Mouse (Mus musculus) neural tube, embryonic 12.5 days (tissue): ENCODE measurements around the gene Mt4. TPM values are rescaled to one million over a fixed set of nuclear protein-coding genes. Genes with fewer than 3 reads are reported as not detected.

Experiments used
- ATAC-seq: fragments of 200-750 bp; cut with Nextera tagmentation; 2 replicates; pipeline ENCODE4 v1.8.0; 2017; ENCODE audit warnings: low read depth, mild to moderate bottlenecking, moderate TSS enrichment, moderate library complexity; ENCODE audit not compliant: low FRiP score
- H3K27ac ChIP-seq: fragments of 300-500 bp; sonication (generic); 2 replicates; pipeline ENCODE4 v1.5.1; 2016
- H3K27me3 ChIP-seq: fragments of 300-500 bp; sonication (generic); replicated peaks from 2 replicates; pipeline ENCODE4 v1.6.1; 2016; ENCODE audit warnings: mild to moderate bottlenecking
- H3K36me3 ChIP-seq: fragments of 300-500 bp; sonication (generic); 2 replicates; pipeline ENCODE4 v1.6.1; 2016; ENCODE audit warnings: mild to moderate bottlenecking
- H3K4me1 ChIP-seq: fragments of 300-500 bp; sonication (generic); 2 replicates; pipeline ENCODE4 v1.6.1; 2016
- H3K4me2 ChIP-seq: fragments of 300-500 bp; sonication (generic); replicated peaks from 2 replicates; pipeline ENCODE4 v1.6.1; 2016; ENCODE audit warnings: mild to moderate bottlenecking
- H3K4me3 ChIP-seq: fragments of 300-500 bp; sonication (generic); 2 replicates; pipeline ENCODE4 v1.5.1; 2016
- H3K9ac ChIP-seq: fragments of 300-500 bp; sonication (generic); 2 replicates; pipeline ENCODE4 v1.6.1; 2016; ENCODE audit warnings: mild to moderate bottlenecking
- H3K9me3 ChIP-seq: fragments of 300-500 bp; sonication (generic); 2 replicates; pipeline ENCODE4 v1.6.1; 2016; ENCODE audit warnings: mild to moderate bottlenecking
- WGBS: fragments of 180-500 bp; shearing (Covaris S2); methylation state at CpG from one replicate; pipeline ENCODE4 v1.1.7; 2016; 5-methylcytosine and 5-hydroxymethylcytosine counted together
- polyA plus RNA-seq: library from polyadenylated mRNA; unstranded; fragments of >200 nt; fragmentation: Nextera tagmentation; extraction: Ambion mirVana; gene quantifications from 2 replicates; pipeline ENCODE4 v1.2.1, GENCODE M21; 2016

The Mt4 gene
- not detected in 2 replicates for polyA plus RNA-seq

GRCm38 (mm10) chr8:94136933-94137332, at the start of gene Mt4:
Mt4 (plus strand) TSS chr8:94137197.
- no peaks in the 10 kb centered on the region for H3K4me1 ChIP-seq
- H3K36me3 ChIP-seq: no peaks in the 10 kb centered on the region
- no peaks in the 10 kb centered on the region for H3K27me3 ChIP-seq
- no peaks in the 10 kb centered on the region for H3K9me3 ChIP-seq
- H3K9ac ChIP-seq: no peak within 1 kb of the TSS
- H3K27ac ChIP-seq: no peak within 1 kb of the TSS
- no peak for ATAC-seq
- WGBS: 59% methylated on average over 6 of the region's 6 CpGs
- no peak within 1 kb of the TSS for H3K4me2 ChIP-seq
- no peak within 1 kb of the TSS for H3K4me3 ChIP-seq

GRCm38 (mm10) chr8:94087964-94088363, 49.0 kb upstream of the Mt4 start:
- ATAC-seq: no peak
- Histone ChIP-seq H3K9ac (no peak overlapping the region), H3K4me2 (no peak overlapping the region), H3K27me3 (no peaks in the 10 kb centered on the region), H3K36me3 (peaks cover 23% of the 10 kb centered on the region; the same call in 1 of the 2 replicates), H3K9me3 (no peaks in the 10 kb centered on the region), H3K4me1 (no peaks in the 10 kb centered on the region), H3K4me3 (no peak overlapping the region), H3K27ac (no peak overlapping the region)
- 69% methylated on average over 9 of the region's 9 CpGs for whole genome bisulfite sequencing

GRCm38 (mm10) chr8:94089715-94090114, 47.3 kb upstream of the Mt4 start:
- Histone ChIP-seq H3K9ac (no peak overlapping the region), H3K9me3 (no peaks in the 10 kb centered on the region), H3K4me3 (no peak overlapping the region), H3K27me3 (no peaks in the 10 kb centered on the region), H3K36me3 (peaks cover 23% of the 10 kb centered on the region; the same call in 1 of the 2 replicates), H3K4me1 (no peaks in the 10 kb centered on the region), H3K27ac (no peak overlapping the region), H3K4me2 (no peak overlapping the region)
- WGBS: 74% methylated on average over 6 of the region's 6 CpGs
- ATAC-seq: no peak

GRCm38 (mm10) chr8:94092848-94093247, 44.1 kb upstream of the Mt4 start:
- no peaks in the 10 kb centered on the region for H3K27me3 ChIP-seq
- ATAC-seq: no peak
- H3K4me2 ChIP-seq: no peak overlapping the region
- 82% methylated on average over 9 of the region's 9 CpGs for WGBS
- H3K4me1 ChIP-seq: peaks cover 6% of the 10 kb centered on the region; the same call in 1 of the 2 replicates
- no peak overlapping the region for H3K9ac ChIP-seq
- H3K9me3 ChIP-seq: no peaks in the 10 kb centered on the region
- no peak overlapping the region for H3K27ac ChIP-seq
- H3K36me3 ChIP-seq: peaks cover 4% of the 10 kb centered on the region; the same call in 1 of the 2 replicates
- H3K4me3 ChIP-seq: no peak overlapping the region

- H3K4me1 ChIP-seq: peaks cover 6% of the 10 kb centered on the region; the same call in 1 of the 2 replicates
- no peak overlapping the region for H3K4me2 ChIP-seq
- ATAC-seq: no peak
- H3K36me3 ChIP-seq: no peaks in the 10 kb centered on the region
- no peak overlapping the region for H3K27ac ChIP-seq
- H3K4me3 ChIP-seq: no peak overlapping the region
- no peaks in the 10 kb centered on the region for H3K9me3 ChIP-seq
- H3K9ac ChIP-seq: no peak overlapping the region
- 85% methylated on average over 6 of the region's 6 CpGs for WGBS
- no peaks in the 10 kb centered on the region for H3K27me3 ChIP-seq
These were observed 42.7 kb upstream of the Mt4 start for GRCm38 (mm10) chr8:94094281-94094680.

- H3K36me3 ChIP-seq: no peaks in the 10 kb centered on the region
- H3K4me2 ChIP-seq: peak within 1 kb of the TSS; percentile 61
- no peaks in the 10 kb centered on the region for H3K27me3 ChIP-seq
- peak within 1 kb of the TSS; percentile 93 for H3K27ac ChIP-seq
- H3K9me3 ChIP-seq: no peaks in the 10 kb centered on the region
- H3K4me3 ChIP-seq: peak within 1 kb of the TSS; percentile 51
- ATAC-seq: peak; percentile 99
- H3K9ac ChIP-seq: peak within 1 kb of the TSS; percentile 59
- peaks cover 6% of the 10 kb centered on the region; the same call in 1 of the 2 replicates for H3K4me1 ChIP-seq
- WGBS: under 1% methylated on average over 61 of the region's 61 CpGs
These were observed 38.7 kb upstream of the Mt4 start, which contains the start of gene Bbs2 for GRCm38 (mm10) chr8:94098081-94098974. Bbs2 (minus strand) TSS chr8:94098928.

- no peak for ATAC-seq
- peak overlapping the region; percentile 61 for H3K4me2 ChIP-seq
- 28% methylated on average over 4 of the region's 4 CpGs for WGBS
- peaks cover 6% of the 10 kb centered on the region; the same call in 1 of the 2 replicates for H3K4me1 ChIP-seq
- H3K36me3 ChIP-seq: no peaks in the 10 kb centered on the region
- H3K4me3 ChIP-seq: peak overlapping the region; percentile 51; the same call in 1 of the 2 replicates
- H3K27ac ChIP-seq: peak overlapping the region; percentile 93
- H3K9me3 ChIP-seq: no peaks in the 10 kb centered on the region
- no peaks in the 10 kb centered on the region for H3K27me3 ChIP-seq
- no peak overlapping the region for H3K9ac ChIP-seq
These were observed 38.0 kb upstream of the Mt4 start for GRCm38 (mm10) chr8:94098996-94099395.

GRCm38 (mm10) chr8:94104146-94104545, 32.9 kb upstream of the Mt4 start:
- Histone ChIP-seq H3K4me1 (no peaks in the 10 kb centered on the region), H3K27me3 (no peaks in the 10 kb centered on the region), H3K9ac (no peak overlapping the region), H3K36me3 (no peaks in the 10 kb centered on the region), H3K9me3 (no peaks in the 10 kb centered on the region), H3K27ac (no peak overlapping the region), H3K4me3 (no peak overlapping the region), H3K4me2 (no peak overlapping the region)
- 58% methylated on average over 5 of the region's 5 CpGs for WGBS
- no peak for ATAC-seq

- H3K36me3 ChIP-seq: no peaks in the 10 kb centered on the region
- H3K27ac ChIP-seq: no peak overlapping the region
- no peak overlapping the region for H3K9ac ChIP-seq
- no peaks in the 10 kb centered on the region for H3K27me3 ChIP-seq
- no peaks in the 10 kb centered on the region for H3K4me1 ChIP-seq
- ATAC-seq: no peak
- H3K9me3 ChIP-seq: no peaks in the 10 kb centered on the region
- no peak overlapping the region for H3K4me2 ChIP-seq
- no peak overlapping the region for H3K4me3 ChIP-seq
- WGBS: 83% methylated on average over 3 of the region's 3 CpGs
These were observed 29.1 kb upstream of the Mt4 start for GRCm38 (mm10) chr8:94107871-94108270.

GRCm38 (mm10) chr8:94109396-94109795, 27.6 kb upstream of the Mt4 start:
- no peaks in the 10 kb centered on the region for H3K4me1 ChIP-seq
- no peaks in the 10 kb centered on the region for H3K36me3 ChIP-seq
- no peaks in the 10 kb centered on the region for H3K27me3 ChIP-seq
- no peak for ATAC-seq
- no peak overlapping the region for H3K9ac ChIP-seq
- H3K9me3 ChIP-seq: no peaks in the 10 kb centered on the region
- 72% methylated on average over 6 of the region's 6 CpGs for WGBS
- H3K4me2 ChIP-seq: no peak overlapping the region
- no peak overlapping the region for H3K4me3 ChIP-seq
- no peak overlapping the region for H3K27ac ChIP-seq

- 73% methylated on average over 5 of the region's 5 CpGs for whole genome bisulfite sequencing
- no peak overlapping the region for H3K4me3 ChIP-seq
- no peak overlapping the region for H3K4me2 ChIP-seq
- no peaks in the 10 kb centered on the region for H3K36me3 ChIP-seq
- H3K27me3 ChIP-seq: no peaks in the 10 kb centered on the region
- no peak overlapping the region for H3K9ac ChIP-seq
- ATAC-seq: no peak
- no peaks in the 10 kb centered on the region for H3K4me1 ChIP-seq
- no peak overlapping the region for H3K27ac ChIP-seq
- no peaks in the 10 kb centered on the region for H3K9me3 ChIP-seq
These were observed 27.2 kb upstream of the Mt4 start for GRCm38 (mm10) chr8:94109835-94110234.

GRCm38 (mm10) chr8:94110526-94111177, 26.3 kb upstream of the Mt4 start:
- H3K9ac ChIP-seq: no peak overlapping the region
- H3K4me2 ChIP-seq: no peak overlapping the region
- no peak for ATAC-seq
- H3K9me3 ChIP-seq: no peaks in the 10 kb centered on the region
- H3K4me1 ChIP-seq: no peaks in the 10 kb centered on the region
- no peak overlapping the region for H3K27ac ChIP-seq
- H3K27me3 ChIP-seq: no peaks in the 10 kb centered on the region
- H3K4me3 ChIP-seq: no peak overlapping the region
- 77% methylated on average over 6 of the region's 6 CpGs for WGBS
- no peaks in the 10 kb centered on the region for H3K36me3 ChIP-seq
